Mouse (Mus musculus): ENCODE measurements around the gene Tex22. TPM values are rescaled to one million over a fixed set of nuclear protein-coding genes. Genes with fewer than 3 reads are reported as not detected.

Tex22 gene
- polyA plus RNA-seq, 3 experiments from 2014 or later = 0.30 TPM; not detected in 2

Other genes starting within 250 kb of the Tex22 start
- gene Cdca4, start 245.1 kb upstream of the Tex22 start, polyA plus RNA-seq (2017; shearing (Covaris generic)) = 10 to 100 TPM; 67.6 to 86.3 (median 83.9) TPM
- gene Gpr132, start 206.3 kb upstream of the Tex22 start, polyA plus RNA-seq (2017; shearing (Covaris generic)) = 10 to 100 TPM; 71.4 to 79.0 (median 77.8) TPM
- gene Jag2, start 144.7 kb upstream of the Tex22 start, polyA plus RNA-seq (2017; shearing (Covaris generic)) = under 1 TPM; 0.39 to 0.59 (median 0.50) TPM
- 10 to 100 TPM; 33.0 to 42.6 (median 40.7) TPM for gene Nudt14, start 132.4 kb upstream of the Tex22 start, polyA plus RNA-seq (2017; shearing (Covaris generic))
- gene Btbd6, start 98.0 kb upstream of the Tex22 start, polyA plus RNA-seq (2017; shearing (Covaris generic)) = 1 to 10 TPM; 7.2 to 8.8 (median 7.3) TPM
- gene Brf1, start 73.8 kb upstream of the Tex22 start, polyA plus RNA-seq (2017; shearing (Covaris generic)) = 10 to 100 TPM; 20.2 to 32.0 (median 30.5) TPM
- gene Pacs2, start 60.0 kb upstream of the Tex22 start, polyA plus RNA-seq (2017; shearing (Covaris generic)) = 1 to 10 TPM; 5.0 to 8.6 (median 6.8) TPM
- gene Mta1, start 23.8 kb downstream of the Tex22 start, polyA plus RNA-seq (2017; shearing (Covaris generic)) = 10 to 100 TPM; 12.1 to 15.0 (median 13.8) TPM
- gene Crip2, start 65.7 kb downstream of the Tex22 start, polyA plus RNA-seq (2017; shearing (Covaris generic)) = 10 to 100 TPM in 1 of 3 experiments, 1 to 10 TPM in 2; 4.9 to 10.4 (median 6.0) TPM
- gene Crip1, start 71.8 kb downstream of the Tex22 start, polyA plus RNA-seq (2017; shearing (Covaris generic)) = 1,000 to 10,000 TPM in 1 of 3 experiments, 100 to 1,000 TPM in 2; 839 to 2,286 (median 900) TPM
- gene Tedc1, start 81.9 kb downstream of the Tex22 start, polyA plus RNA-seq (2017; shearing (Covaris generic)) = 10 to 100 TPM in 1 of 3 experiments, 1 to 10 TPM in 1, under 1 TPM in 1; 0.90 to 12.3 (median 3.1) TPM
- under 1 TPM in 1 of 3 experiments, not detected in 2; 0.23 TPM for gene Tmem121, start 111.4 kb downstream of the Tex22 start, polyA plus RNA-seq (2017; shearing (Covaris generic))

Data from inflammation-experienced regulatory T-cells, adult 6 months (primary cell).